22 mouse cellular contexts compared by ENCODE assay signal in the genomic region with DNA sequence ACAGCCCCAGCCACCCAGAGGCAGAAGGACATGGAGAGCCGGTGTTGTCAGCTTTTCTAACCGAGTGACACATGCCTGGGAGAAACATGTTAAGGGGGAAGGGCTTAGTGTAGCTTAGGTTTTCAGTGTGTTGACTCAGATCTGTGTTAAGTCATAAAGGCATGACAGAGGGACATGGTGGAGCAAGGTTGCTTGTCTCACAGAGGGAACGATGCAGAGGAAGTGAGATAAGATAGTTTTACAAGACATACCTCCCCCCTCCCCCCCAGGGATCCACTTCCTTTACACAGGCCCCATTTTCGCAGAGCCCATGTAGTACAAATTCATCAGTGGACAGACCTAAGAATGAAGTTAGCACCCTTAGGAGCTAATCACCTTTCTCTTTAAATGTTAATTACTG. TPM values are rescaled to one million over a fixed set of nuclear protein-coding genes. Genes with fewer than 3 reads are reported as not detected.
DNase-seq lines count a peak whose midpoint lies in the region; ATAC-seq and TF ChIP-seq lines count a peak whose summit lies in the region.
"Had no signal": no experiment of that assay in that cellular context is flagged by ENCODE, and none has a peak within 500 bp of the region (broad histone marks: within the 10 kb centered on the region; RNA-seq: fewer than 3 reads in every experiment).

No protein-coding gene starts in this region.

- H3K4me3 ChIP-seq in intestine, embryonic 15.5 days (replicated peaks): no peak overlapping the region
- H3K4me3 ChIP-seq in intestine, postnatal 0 days (ENCODE audit: low read depth, low read length): no peak overlapping the region
- no peak overlapping the region for H3K4me3 ChIP-seq in G1E (ENCODE audit: low read depth, low read length)
- H3K4me3 ChIP-seq: embryonic facial prominence, embryonic 13.5 days; forebrain, embryonic 10.5 days; heart, embryonic 10.5 days; hindbrain, embryonic 15.5 days; limb, embryonic 13.5 days; stomach, embryonic 15.5 days had no signal

- 0 out of 2 replicates have a peak, but pooled peaks cover 2% of the 10 kb centered on the region for H3K4me1 ChIP-seq in intestine, embryonic 15.5 days (replicated peaks)
- no peaks in the 10 kb centered on the region for H3K4me1 ChIP-seq in intestine, postnatal 0 days (replicated peaks; ENCODE audit: control insufficient read depth, insufficient read depth, low read length)
- H3K4me1 ChIP-seq in G1E (ENCODE audit: insufficient read depth, low read depth, low read length): peaks cover 13% of the 10 kb centered on the region
- H3K4me1 ChIP-seq: embryonic facial prominence, embryonic 13.5 days; limb, embryonic 13.5 days; stomach, embryonic 15.5 days had no signal

- no peaks in the 10 kb centered on the region for H3K36me3 ChIP-seq in intestine, embryonic 15.5 days
- no peaks in the 10 kb centered on the region for H3K36me3 ChIP-seq in intestine, postnatal 0 days (ENCODE audit: control insufficient read depth, insufficient read depth)
- no peaks in the 10 kb centered on the region for H3K36me3 ChIP-seq in G1E (replicated peaks)
- H3K36me3 ChIP-seq: embryonic facial prominence, embryonic 13.5 days; forebrain, embryonic 10.5 days; heart, embryonic 10.5 days; hindbrain, embryonic 15.5 days; limb, embryonic 13.5 days; stomach, embryonic 15.5 days had no signal

- no peak overlapping the region for H3K4me2 ChIP-seq in intestine, embryonic 15.5 days (replicated peaks)
- H3K4me2 ChIP-seq in intestine, postnatal 0 days (replicated peaks; ENCODE audit: low read depth): no peak overlapping the region
- H3K4me2 ChIP-seq: embryonic facial prominence, embryonic 13.5 days; hindbrain, embryonic 15.5 days; limb, embryonic 13.5 days; lung, embryonic 14.5 days; stomach, embryonic 15.5 days had no signal

- H3K27ac ChIP-seq in intestine, embryonic 15.5 days: no peak overlapping the region
- H3K27ac ChIP-seq in intestine, postnatal 0 days (ENCODE audit: low read depth, low read length): no peak overlapping the region
- H3K27ac ChIP-seq: embryonic facial prominence, embryonic 13.5 days; forebrain, embryonic 10.5 days; heart, embryonic 10.5 days; hindbrain, embryonic 15.5 days; limb, embryonic 13.5 days; stomach, embryonic 15.5 days had no signal

- no peaks in the 10 kb centered on the region for H3K27me3 ChIP-seq in intestine, embryonic 15.5 days (replicated peaks)
- H3K27me3 ChIP-seq in intestine, postnatal 0 days (replicated peaks; ENCODE audit: control insufficient read depth, insufficient read depth, low read length): no peaks in the 10 kb centered on the region
- peaks cover 6% of the 10 kb centered on the region for H3K27me3 ChIP-seq in G1E (ENCODE audit: insufficient read depth, low read length)
- H3K27me3 ChIP-seq: embryonic facial prominence, embryonic 13.5 days; hindbrain, embryonic 15.5 days; stomach, embryonic 15.5 days had no signal

- 55% methylated on average over 4 of the region's 4 CpGs for WGBS in intestine, embryonic 15.5 days
- WGBS in intestine, postnatal 0 days: 55% methylated on average over 4 of the region's 4 CpGs

- 0 out of 2 replicates have a peak, but pooled peaks have one; percentile 4 for ATAC-seq in intestine, embryonic 15.5 days
- ATAC-seq in intestine, postnatal 0 days: no peak; the same call in 1 of the 2 replicates
- ATAC-seq in G1E (ENCODE audit: extremely low read depth, insufficient number of reproducible peaks, low FRiP score, poor library complexity, severe bottlenecking): peak; percentile 16; the same call in 1 of the 2 replicates
- peak; percentile 82 for ATAC-seq in inflammation-experienced regulatory T-cells, adult 6 months
- ATAC-seq in megakaryocyte-erythroid progenitor cell, adult 5-6 weeks (replicated peaks; ENCODE audit: low FRiP score, low TSS enrichment, poor library complexity, severe bottlenecking): no peak
- ATAC-seq: midbrain, embryonic 16.5 days had no signal

- no peak overlapping the region for H3K9ac ChIP-seq in intestine, embryonic 15.5 days
- H3K9ac ChIP-seq in intestine, postnatal 0 days (ENCODE audit: low read depth, low read length): no peak overlapping the region
- H3K9ac ChIP-seq: embryonic facial prominence, embryonic 13.5 days; hindbrain, embryonic 15.5 days; limb, embryonic 13.5 days; lung, embryonic 14.5 days; stomach, embryonic 15.5 days had no signal

- DNase-seq in 416B (ENCODE audit: low read depth) (peak; percentile 88), G1E (ENCODE audit: low spot score) (no peak)
- no peak for DNase-seq in heart, adult 11 months
- no peak for DNase-seq in urinary bladder, postnatal 4 days (ENCODE audit: low spot score in 2 of 2)
- DNase-seq: adrenal gland, adult 8-10 months; gastrocnemius, postnatal 25 days; layer of hippocampus, adult 9-11 months; thymus, postnatal 14 days had no signal

- no peak for TF ChIP-seq CTCF in intestine, postnatal 0 days (IDR thresholded peaks at IDR 0.05; ENCODE audit: low read depth)
- TF ChIP-seq CTCF in G1E (IDR thresholded peaks at IDR 0.05; ENCODE audit: low read depth, low read length): no peak

- H3K9me3 ChIP-seq in intestine, embryonic 15.5 days: no peaks in the 10 kb centered on the region
- H3K9me3 ChIP-seq in intestine, postnatal 0 days (ENCODE audit: control insufficient read depth): no peaks in the 10 kb centered on the region
- H3K9me3 ChIP-seq in G1E (replicated peaks): no peaks in the 10 kb centered on the region
- H3K9me3 ChIP-seq: embryonic facial prominence, embryonic 13.5 days; forebrain, embryonic 10.5 days; heart, embryonic 10.5 days; hindbrain, embryonic 15.5 days; limb, embryonic 13.5 days; stomach, embryonic 15.5 days had no signal

RNA-seq across cellular contexts. Expression of a gene that starts 7.9 kb away (rescaled TPM):
- polyA plus RNA-seq in intestine, embryonic 15.5 days (2015; fragmentation: Nextera tagmentation; extraction: Ambion mirVana): not detected in 2 replicates
- polyA plus RNA-seq in intestine, postnatal 0 days (2015; fragmentation: Nextera tagmentation; extraction: Ambion mirVana): 1.2 and 1.3 TPM in 2 replicates
- total RNA-seq in G1E (2014; fragmentation: Nextera tagmentation) (not detected in 2 replicates), G1E (2017) (not detected in 2 replicates)
- polyA plus RNA-seq in G1E (2012): not detected in 2 replicates
- polyA plus RNA-seq in inflammation-experienced regulatory T-cells, adult 6 months (2017; shearing (Covaris generic)): not detected
- 1.6 and 2.0 TPM in 2 replicates for total RNA-seq in megakaryocyte-erythroid progenitor cell, adult 5-6 weeks (2014; fragmentation: Nextera tagmentation)
- 5.6 and 6.0 TPM in 2 replicates for total RNA-seq in megakaryocyte-erythroid progenitor cell, adult 5-6 weeks (2017)
- total RNA-seq: gastrocnemius, postnatal 25 days; heart, postnatal 14 days had no signal
- polyA plus RNA-seq: brain, embryonic 14.5 days; embryonic facial prominence, embryonic 13.5 days; forebrain, embryonic 10.5 days; lung, embryonic 14.5 days; stomach, embryonic 15.5 days had no signal

RNA-seq across cellular contexts. Expression of a gene that starts 30.6 kb away (rescaled TPM):
- 23.0 and 24.3 TPM in 2 replicates for polyA plus RNA-seq in intestine, embryonic 15.5 days (2015; fragmentation: Nextera tagmentation; extraction: Ambion mirVana)
- polyA plus RNA-seq in intestine, postnatal 0 days (2015; fragmentation: Nextera tagmentation; extraction: Ambion mirVana): 91.8 and 95.5 TPM in 2 replicates
- total RNA-seq in G1E (2014; fragmentation: Nextera tagmentation) (not detected in 2 replicates), G1E (2017) (0.06 and 0.38 TPM in 2 replicates)
- polyA plus RNA-seq in G1E (2012): not detected in 2 replicates
- under 1 TPM in 1 of 3 experiments, not detected in 2; 0.38 TPM for polyA plus RNA-seq in inflammation-experienced regulatory T-cells, adult 6 months (2017; shearing (Covaris generic))
- 0.35 TPM in 1 of 2 replicates, not detected in the other for total RNA-seq in megakaryocyte-erythroid progenitor cell, adult 5-6 weeks (2014; fragmentation: Nextera tagmentation)
- not detected in 2 replicates for total RNA-seq in megakaryocyte-erythroid progenitor cell, adult 5-6 weeks (2017)

RNA-seq across cellular contexts. Expression of a gene that starts 35.7 kb away (rescaled TPM):
- polyA plus RNA-seq in intestine, embryonic 15.5 days (2015; fragmentation: Nextera tagmentation; extraction: Ambion mirVana): 97.5 and 110 TPM in 2 replicates
- 79.4 and 80.7 TPM in 2 replicates for polyA plus RNA-seq in intestine, postnatal 0 days (2015; fragmentation: Nextera tagmentation; extraction: Ambion mirVana)
- total RNA-seq in G1E (2014; fragmentation: Nextera tagmentation) (60.7 and 68.8 TPM in 2 replicates), G1E (2017) (38.2 and 49.3 TPM in 2 replicates)
- polyA plus RNA-seq in G1E (2012): 109 and 133 TPM in 2 replicates
- 10 to 100 TPM; 35.5 to 40.6 (median 37.5) TPM for polyA plus RNA-seq in inflammation-experienced regulatory T-cells, adult 6 months (2017; shearing (Covaris generic))
- total RNA-seq in megakaryocyte-erythroid progenitor cell, adult 5-6 weeks (2014; fragmentation: Nextera tagmentation): 64.1 and 92.7 TPM in 2 replicates
- 46.0 and 49.4 TPM in 2 replicates for total RNA-seq in megakaryocyte-erythroid progenitor cell, adult 5-6 weeks (2017)

RNA-seq across cellular contexts. Expression of a gene that starts 35.8 kb away (rescaled TPM):
- polyA plus RNA-seq in intestine, embryonic 15.5 days (2015; fragmentation: Nextera tagmentation; extraction: Ambion mirVana): 89.8 and 94.6 TPM in 2 replicates
- polyA plus RNA-seq in intestine, postnatal 0 days (2015; fragmentation: Nextera tagmentation; extraction: Ambion mirVana): 88.1 and 95.1 TPM in 2 replicates
- total RNA-seq in G1E (2014; fragmentation: Nextera tagmentation) (56.3 and 75.9 TPM in 2 replicates), G1E (2017) (54.0 and 61.0 TPM in 2 replicates)
- 450 and 629 TPM in 2 replicates for polyA plus RNA-seq in G1E (2012)
- polyA plus RNA-seq in inflammation-experienced regulatory T-cells, adult 6 months (2017; shearing (Covaris generic)): 100 to 1,000 TPM; 107 to 149 (median 110) TPM
- total RNA-seq in megakaryocyte-erythroid progenitor cell, adult 5-6 weeks (2014; fragmentation: Nextera tagmentation): 52.3 and 71.1 TPM in 2 replicates
- 31.6 and 38.2 TPM in 2 replicates for total RNA-seq in megakaryocyte-erythroid progenitor cell, adult 5-6 weeks (2017)

RNA-seq across cellular contexts. Expression of a gene that starts 54.9 kb away (rescaled TPM):
- 126 and 134 TPM in 2 replicates for polyA plus RNA-seq in intestine, embryonic 15.5 days (2015; fragmentation: Nextera tagmentation; extraction: Ambion mirVana)
- polyA plus RNA-seq in intestine, postnatal 0 days (2015; fragmentation: Nextera tagmentation; extraction: Ambion mirVana): 70.4 and 75.1 TPM in 2 replicates
- total RNA-seq in G1E (2014; fragmentation: Nextera tagmentation): 92.6 and 95.8 TPM in 2 replicates
- 65.5 and 66.1 TPM in 2 replicates for total RNA-seq in G1E (2017)
- 18.5 and 33.8 TPM in 2 replicates for polyA plus RNA-seq in G1E (2012)
- 100 to 1,000 TPM in 2 of 3 experiments, 10 to 100 TPM in 1; 85.4 to 108 (median 104) TPM for polyA plus RNA-seq in inflammation-experienced regulatory T-cells, adult 6 months (2017; shearing (Covaris generic))
- total RNA-seq in megakaryocyte-erythroid progenitor cell, adult 5-6 weeks (2014; fragmentation: Nextera tagmentation): 62.4 and 91.6 TPM in 2 replicates
- total RNA-seq in megakaryocyte-erythroid progenitor cell, adult 5-6 weeks (2017): 49.2 and 93.1 TPM in 2 replicates

Comparison
In these comparisons a context has a peak if more than half of its experiments do, and no peak if none do; other contexts are left out.
1. ATAC-seq: peak in intestine, embryonic 15.5 days (single experiment), G1E (single experiment) and inflammation-experienced regulatory T-cells, adult 6 months (single experiment); none in intestine, postnatal 0 days (single experiment) and megakaryocyte-erythroid progenitor cell, adult 5-6 weeks (single experiment).
2. RNA of a gene that starts 30.6 kb away (polyA plus RNA-seq): 91.8 to 95.5 TPM in intestine, postnatal 0 days and 23.0 to 24.3 TPM in intestine, embryonic 15.5 days; 0.38 TPM in inflammation-experienced regulatory T-cells, adult 6 months and not detected in G1E; every median in the first group is over 10 times any median in the second.